Comparison of ENCODE assay signal across 8 mouse cellular contexts in the genomic region with DNA sequence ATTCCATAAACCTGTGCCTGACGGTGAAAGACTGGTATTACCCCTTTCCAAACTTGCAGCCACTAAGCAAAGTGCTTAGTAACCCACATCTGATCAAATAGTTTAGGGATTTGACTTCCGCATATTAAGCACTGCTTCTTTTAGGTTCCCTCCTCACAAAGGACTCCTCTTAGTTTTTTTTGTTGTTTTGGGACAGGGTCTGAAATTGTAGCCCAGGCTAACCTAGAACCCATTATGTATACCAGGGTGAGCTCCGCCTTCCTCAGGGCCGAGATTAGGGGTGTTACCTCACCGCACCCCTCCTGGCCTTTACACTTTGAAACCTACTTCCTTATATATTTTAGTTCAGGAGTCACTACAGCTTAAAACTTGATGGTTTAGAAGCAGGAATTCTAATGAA. TPM values are rescaled to one million over a fixed set of nuclear protein-coding genes. Genes with fewer than 3 reads are reported as not detected.
DNase-seq lines count a peak whose midpoint lies in the region; ATAC-seq and TF ChIP-seq lines count a peak whose summit lies in the region.

No protein-coding gene starts in this region.

- peak overlapping the region; percentile 56 for H3K4me3 ChIP-seq in kidney, embryonic 15.5 days (replicated peaks)
- H3K4me3 ChIP-seq in embryonic facial prominence, embryonic 13.5 days, result peak overlapping the region; percentile 52
- H3K4me3 ChIP-seq in intestine, postnatal 0 days (ENCODE audit: low read depth, low read length), result peak overlapping the region; percentile 51
- H3K4me3 ChIP-seq in neural tube, embryonic 12.5 days, result no peak overlapping the region

- no peak for DNase-seq in kidney, postnatal 25 days
- no peak for DNase-seq in yolk sac, embryonic 10.5 days (ENCODE audit: low spot score)
- DNase-seq in kidney, postnatal 14 days, result no peak
- DNase-seq in spleen, postnatal 10 days (ENCODE audit: low spot score in 2 of 2), result no peak

- H3K27ac ChIP-seq in kidney, embryonic 15.5 days, result peak overlapping the region; percentile 90
- no peak overlapping the region for H3K27ac ChIP-seq in embryonic facial prominence, embryonic 13.5 days
- no peak overlapping the region for H3K27ac ChIP-seq in intestine, postnatal 0 days (ENCODE audit: low read depth, low read length)
- H3K27ac ChIP-seq in neural tube, embryonic 12.5 days, result no peak overlapping the region

- H3K36me3 ChIP-seq in kidney, embryonic 15.5 days, result no peaks in the 10 kb centered on the region
- H3K36me3 ChIP-seq in embryonic facial prominence, embryonic 13.5 days, result no peaks in the 10 kb centered on the region
- no peaks in the 10 kb centered on the region for H3K36me3 ChIP-seq in intestine, postnatal 0 days (ENCODE audit: control insufficient read depth, insufficient read depth)
- H3K36me3 ChIP-seq in neural tube, embryonic 12.5 days, result no peaks in the 10 kb centered on the region

- no peak for ATAC-seq in kidney, embryonic 15.5 days (replicated peaks; ENCODE audit: low FRiP score)
- no peak for ATAC-seq in embryonic facial prominence, embryonic 13.5 days (ENCODE audit: insufficient number of reproducible peaks, insufficient read depth, low FRiP score, low TSS enrichment, low read depth)
- ATAC-seq in intestine, postnatal 0 days, result no peak
- no peak for ATAC-seq in neural tube, embryonic 12.5 days (ENCODE audit: low FRiP score, low read depth)

- H3K9me3 ChIP-seq in kidney, embryonic 15.5 days (replicated peaks), result no peaks in the 10 kb centered on the region
- no peaks in the 10 kb centered on the region for H3K9me3 ChIP-seq in embryonic facial prominence, embryonic 13.5 days
- no peaks in the 10 kb centered on the region for H3K9me3 ChIP-seq in intestine, postnatal 0 days (ENCODE audit: control insufficient read depth)
- no peaks in the 10 kb centered on the region for H3K9me3 ChIP-seq in neural tube, embryonic 12.5 days

- H3K9ac ChIP-seq in kidney, embryonic 15.5 days, result peak overlapping the region; percentile 61
- H3K9ac ChIP-seq in embryonic facial prominence, embryonic 13.5 days, result peak overlapping the region; percentile 77
- H3K9ac ChIP-seq in intestine, postnatal 0 days (ENCODE audit: low read depth, low read length), result no peak overlapping the region
- no peak overlapping the region for H3K9ac ChIP-seq in neural tube, embryonic 12.5 days

- no peaks in the 10 kb centered on the region for H3K27me3 ChIP-seq in kidney, embryonic 15.5 days
- no peaks in the 10 kb centered on the region for H3K27me3 ChIP-seq in embryonic facial prominence, embryonic 13.5 days
- H3K27me3 ChIP-seq in intestine, postnatal 0 days (replicated peaks; ENCODE audit: control insufficient read depth, insufficient read depth, low read length), result no peaks in the 10 kb centered on the region
- no peaks in the 10 kb centered on the region for H3K27me3 ChIP-seq in neural tube, embryonic 12.5 days (replicated peaks)

- H3K4me1 ChIP-seq in kidney, embryonic 15.5 days, result peaks cover 67% of the 10 kb centered on the region
- peaks cover 47% of the 10 kb centered on the region for H3K4me1 ChIP-seq in embryonic facial prominence, embryonic 13.5 days
- H3K4me1 ChIP-seq in intestine, postnatal 0 days (replicated peaks; ENCODE audit: control insufficient read depth, insufficient read depth, low read length), result 0 out of 2 replicates have a peak, but pooled peaks cover 4% of the 10 kb centered on the region
- H3K4me1 ChIP-seq in neural tube, embryonic 12.5 days, result peaks cover 35% of the 10 kb centered on the region

- H3K4me2 ChIP-seq in kidney, embryonic 15.5 days, result peak overlapping the region; percentile 96
- peak overlapping the region; percentile 92 for H3K4me2 ChIP-seq in embryonic facial prominence, embryonic 13.5 days
- peak overlapping the region; percentile 81 for H3K4me2 ChIP-seq in intestine, postnatal 0 days (replicated peaks; ENCODE audit: low read depth)
- peak overlapping the region; percentile 90 for H3K4me2 ChIP-seq in neural tube, embryonic 12.5 days (replicated peaks)

- WGBS in kidney, embryonic 15.5 days, result 37% methylated on average over 5 of the region's 5 CpGs
- WGBS in embryonic facial prominence, embryonic 13.5 days, result 33% methylated on average over 5 of the region's 5 CpGs
- WGBS in intestine, postnatal 0 days, result 26% methylated on average over 5 of the region's 5 CpGs
- 42% methylated on average over 5 of the region's 5 CpGs for WGBS in neural tube, embryonic 12.5 days

- no peak for TF ChIP-seq CTCF in intestine, postnatal 0 days (IDR thresholded peaks at IDR 0.05; ENCODE audit: low read depth)

RNA-seq across cellular contexts. Expression of gene Msl1, which starts 5.5 kb away (rescaled TPM):
- polyA plus RNA-seq in kidney, embryonic 15.5 days (2015; fragmentation: Nextera tagmentation; extraction: Ambion mirVana), result 25.1 and 25.8 TPM in 2 replicates
- polyA plus RNA-seq in embryonic facial prominence, embryonic 13.5 days (2015; fragmentation: Nextera tagmentation; extraction: Ambion mirVana), result 31.5 and 33.0 TPM in 2 replicates
- 12.6 and 15.1 TPM in 2 replicates for polyA plus RNA-seq in intestine, postnatal 0 days (2015; fragmentation: Nextera tagmentation; extraction: Ambion mirVana)
- 37.0 and 40.8 TPM in 2 replicates for polyA plus RNA-seq in neural tube, embryonic 12.5 days (2016; fragmentation: Nextera tagmentation; extraction: Ambion mirVana)

RNA-seq across cellular contexts. Expression of gene Nr1d1, which starts 14.7 kb away (rescaled TPM):
- polyA plus RNA-seq in kidney, embryonic 15.5 days (2015; fragmentation: Nextera tagmentation; extraction: Ambion mirVana), result 2.0 and 2.3 TPM in 2 replicates
- polyA plus RNA-seq in embryonic facial prominence, embryonic 13.5 days (2015; fragmentation: Nextera tagmentation; extraction: Ambion mirVana), result 1.4 and 1.5 TPM in 2 replicates
- polyA plus RNA-seq in intestine, postnatal 0 days (2015; fragmentation: Nextera tagmentation; extraction: Ambion mirVana), result 4.1 and 5.1 TPM in 2 replicates
- polyA plus RNA-seq in neural tube, embryonic 12.5 days (2016; fragmentation: Nextera tagmentation; extraction: Ambion mirVana), result 1.5 and 2.1 TPM in 2 replicates

RNA-seq across cellular contexts. Expression of gene Casc3, which starts 14.9 kb away (rescaled TPM):
- polyA plus RNA-seq in kidney, embryonic 15.5 days (2015; fragmentation: Nextera tagmentation; extraction: Ambion mirVana), result 40.6 and 40.8 TPM in 2 replicates
- 39.0 and 40.3 TPM in 2 replicates for polyA plus RNA-seq in embryonic facial prominence, embryonic 13.5 days (2015; fragmentation: Nextera tagmentation; extraction: Ambion mirVana)
- polyA plus RNA-seq in intestine, postnatal 0 days (2015; fragmentation: Nextera tagmentation; extraction: Ambion mirVana), result 10.8 and 12.4 TPM in 2 replicates
- polyA plus RNA-seq in neural tube, embryonic 12.5 days (2016; fragmentation: Nextera tagmentation; extraction: Ambion mirVana), result 65.1 and 68.5 TPM in 2 replicates

RNA-seq across cellular contexts. Expression of gene Rapgefl1, which starts 46.8 kb away (rescaled TPM):
- 1.6 and 1.7 TPM in 2 replicates for polyA plus RNA-seq in kidney, embryonic 15.5 days (2015; fragmentation: Nextera tagmentation; extraction: Ambion mirVana)
- polyA plus RNA-seq in embryonic facial prominence, embryonic 13.5 days (2015; fragmentation: Nextera tagmentation; extraction: Ambion mirVana), result 3.9 and 4.7 TPM in 2 replicates
- 0.69 and 0.80 TPM in 2 replicates for polyA plus RNA-seq in intestine, postnatal 0 days (2015; fragmentation: Nextera tagmentation; extraction: Ambion mirVana)
- polyA plus RNA-seq in neural tube, embryonic 12.5 days (2016; fragmentation: Nextera tagmentation; extraction: Ambion mirVana), result 4.4 and 4.7 TPM in 2 replicates

RNA-seq across cellular contexts. Expression of gene Thra, which starts 49.4 kb away (rescaled TPM):
- 21.7 and 26.9 TPM in 2 replicates for polyA plus RNA-seq in kidney, embryonic 15.5 days (2015; fragmentation: Nextera tagmentation; extraction: Ambion mirVana)
- 46.5 and 47.3 TPM in 2 replicates for polyA plus RNA-seq in embryonic facial prominence, embryonic 13.5 days (2015; fragmentation: Nextera tagmentation; extraction: Ambion mirVana)
- 32.4 and 39.1 TPM in 2 replicates for polyA plus RNA-seq in intestine, postnatal 0 days (2015; fragmentation: Nextera tagmentation; extraction: Ambion mirVana)
- polyA plus RNA-seq in neural tube, embryonic 12.5 days (2016; fragmentation: Nextera tagmentation; extraction: Ambion mirVana), result 56.9 and 67.0 TPM in 2 replicates

Comparison
In these comparisons a context has a peak if more than half of its experiments do, and no peak if none do; other contexts are left out.
1. H3K9ac ChIP-seq: peak in kidney, embryonic 15.5 days (single experiment) and embryonic facial prominence, embryonic 13.5 days (single experiment); none in intestine, postnatal 0 days (single experiment) and neural tube, embryonic 12.5 days (single experiment).
2. Peak in every context shown above with its lines, with median percentiles within 50 percentile points of each other: H3K4me2 ChIP-seq.